In genomic region chr17:34651507-34652221, GRCm38 (mm10) we compare ENCODE assay signal across 9 mouse cellular contexts. TPM values are rescaled to one million over a fixed set of nuclear protein-coding genes. Genes with fewer than 3 reads are reported as not detected.
A peak's percentile ranks its signal among the peaks of the same experiment; 100 is the strongest.
DNase-seq lines count a peak whose midpoint lies in the region; ATAC-seq and TF ChIP-seq lines count a peak whose summit lies in the region.
"Had no signal": no experiment of that assay in that cellular context is flagged by ENCODE, and none has a peak within 500 bp of the region (broad histone marks: within the 10 kb centered on the region; RNA-seq: fewer than 3 reads in every experiment).

No protein-coding gene starts in this region.

- no peaks in the 10 kb centered on the region for H3K9me3 ChIP-seq in kidney, postnatal 0 days (replicated peaks; ENCODE audit: low read length)
- H3K9me3 ChIP-seq: embryonic facial prominence, embryonic 13.5 days; limb, embryonic 13.5 days had no signal

- H3K4me2 ChIP-seq in kidney, postnatal 0 days (ENCODE audit: low read length), result no peak overlapping the region
- H3K4me2 ChIP-seq: embryonic facial prominence, embryonic 13.5 days; limb, embryonic 13.5 days had no signal

- H3K4me3 ChIP-seq in kidney, postnatal 0 days (replicated peaks; ENCODE audit: low read depth, low read length), result no peak overlapping the region
- H3K4me3 ChIP-seq: embryonic facial prominence, embryonic 13.5 days; limb, embryonic 13.5 days had no signal

- no peak overlapping the region for H3K9ac ChIP-seq in kidney, postnatal 0 days (ENCODE audit: low read depth, low read length)
- H3K9ac ChIP-seq: embryonic facial prominence, embryonic 13.5 days; limb, embryonic 13.5 days had no signal

- no peaks in the 10 kb centered on the region for H3K27me3 ChIP-seq in kidney, postnatal 0 days (ENCODE audit: insufficient read depth, low read length)
- H3K27me3 ChIP-seq: embryonic facial prominence, embryonic 13.5 days; limb, embryonic 13.5 days had no signal

- H3K4me1 ChIP-seq in kidney, postnatal 0 days (replicated peaks; ENCODE audit: insufficient read depth, low read length), result peaks cover 9% of the 10 kb centered on the region

- WGBS in kidney, postnatal 0 days, result 47% methylated on average over 19 of the region's 19 CpGs

- peaks cover 40% of the 10 kb centered on the region for H3K36me3 ChIP-seq in kidney, postnatal 0 days (ENCODE audit: insufficient read depth, low read length)

- DNase-seq in kidney, adult 9 months, result peak; percentile 69
- no peak for DNase-seq in kidney, adult 11 months
- peak; percentile 32 for DNase-seq in CD4-positive helper T cell, adult 2 months (ENCODE audit: low read depth, low spot score)
- DNase-seq in Muller cell, postnatal 12 days (ENCODE audit: inconsistent ontology term), result peak; percentile 54
- DNase-seq in kidney, postnatal 0 days (ENCODE audit: low spot score), result peak; percentile 54
- DNase-seq in adipocyte (ENCODE audit: low spot score), result no peak
- no peak for DNase-seq in ovary, postnatal 14 days (ENCODE audit: low spot score)

- peak; percentile 70 for TF ChIP-seq CTCF in kidney, postnatal 0 days (IDR thresholded peaks at IDR 0.05; ENCODE audit: low read depth)

- no peak for ATAC-seq in kidney, postnatal 0 days (replicated peaks; ENCODE audit: low FRiP score, low read depth)

- no peak overlapping the region for H3K27ac ChIP-seq in kidney, postnatal 0 days
- H3K27ac ChIP-seq: embryonic facial prominence, embryonic 13.5 days; limb, embryonic 13.5 days had no signal

RNA-seq across cellular contexts. Expression of gene Atf6b, which starts 4.7 kb away (rescaled TPM):
- 62.0 and 65.8 TPM in 2 replicates for polyA plus RNA-seq in kidney, postnatal 0 days (2015; fragmentation: Nextera tagmentation; extraction: Ambion mirVana)

RNA-seq across cellular contexts. Expression of gene Fkbpl, which starts 7.1 kb away (rescaled TPM):
- 16.4 and 18.6 TPM in 2 replicates for polyA plus RNA-seq in kidney, postnatal 0 days (2015; fragmentation: Nextera tagmentation; extraction: Ambion mirVana)

RNA-seq across cellular contexts. Expression of gene Tnxb, which starts 18.7 kb away (rescaled TPM):
- polyA plus RNA-seq in kidney, postnatal 0 days (2015; fragmentation: Nextera tagmentation; extraction: Ambion mirVana), result 0.19 and 0.26 TPM in 2 replicates

RNA-seq across cellular contexts. Expression of gene Prrt1, which starts 22.3 kb away (rescaled TPM):
- 0.36 and 0.55 TPM in 2 replicates for polyA plus RNA-seq in kidney, postnatal 0 days (2015; fragmentation: Nextera tagmentation; extraction: Ambion mirVana)

RNA-seq across cellular contexts. Expression of gene Ppt2, which starts 23.4 kb away (rescaled TPM):
- 62.9 and 65.5 TPM in 2 replicates for polyA plus RNA-seq in kidney, postnatal 0 days (2015; fragmentation: Nextera tagmentation; extraction: Ambion mirVana)

Comparison
In these comparisons a context has a peak if more than half of its experiments do, and no peak if none do; other contexts are left out.
1. DNase-seq: peak in kidney, adult 9 months (single experiment), CD4-positive helper T cell, adult 2 months (single experiment), Muller cell, postnatal 12 days (single experiment) and kidney, postnatal 0 days (single experiment); none in kidney, adult 11 months (single experiment), adipocyte (single experiment) and ovary, postnatal 14 days (single experiment).